Mouse (Mus musculus) 416B (cell line): Measurements from ENCODE around the gene Prr36.

Experiments used
- DNase-seq: peaks from one replicate; pipeline ENCODE4 v3.0.0; 2011; ENCODE audit warnings: low read depth

Prr36 gene

DNA sequence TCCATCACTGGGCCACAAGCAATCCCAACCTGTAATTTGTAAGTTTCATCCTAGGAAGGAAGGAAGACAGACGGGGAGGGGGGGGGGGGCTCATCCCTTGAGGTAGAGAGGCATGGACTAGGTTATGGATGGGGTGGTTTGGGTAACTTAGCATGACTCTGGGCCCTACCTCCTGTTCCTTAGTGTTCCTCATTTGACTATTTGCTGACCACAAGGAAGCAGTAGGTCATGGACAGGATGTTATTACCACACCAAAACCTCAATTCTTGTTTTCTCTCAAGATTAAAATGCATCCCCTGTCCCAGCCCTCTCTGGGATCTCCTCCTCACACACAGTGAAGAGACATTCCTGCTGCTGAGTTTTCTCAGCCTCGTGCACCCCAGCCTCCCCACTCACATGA, 15.9 kb downstream of the Prr36 start:
- DNase-seq = peak; percentile 79

DNA sequence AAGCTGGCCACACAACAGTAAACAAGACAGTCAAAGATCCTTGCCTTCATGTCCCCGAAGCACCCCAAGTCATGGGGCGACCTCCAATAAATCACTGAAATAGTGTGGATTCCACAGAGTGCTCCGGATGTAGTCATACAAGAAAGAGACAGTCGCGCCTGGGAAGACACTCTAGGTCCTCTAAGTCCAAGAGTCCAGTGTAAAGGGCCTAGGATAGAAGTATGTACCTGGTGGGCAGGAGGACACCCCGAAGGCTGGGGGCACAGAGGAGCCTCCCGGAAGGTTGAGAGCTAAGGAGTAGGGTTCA, 23.7 kb downstream of the Prr36 start:
- no peak for DNase-seq

DNA sequence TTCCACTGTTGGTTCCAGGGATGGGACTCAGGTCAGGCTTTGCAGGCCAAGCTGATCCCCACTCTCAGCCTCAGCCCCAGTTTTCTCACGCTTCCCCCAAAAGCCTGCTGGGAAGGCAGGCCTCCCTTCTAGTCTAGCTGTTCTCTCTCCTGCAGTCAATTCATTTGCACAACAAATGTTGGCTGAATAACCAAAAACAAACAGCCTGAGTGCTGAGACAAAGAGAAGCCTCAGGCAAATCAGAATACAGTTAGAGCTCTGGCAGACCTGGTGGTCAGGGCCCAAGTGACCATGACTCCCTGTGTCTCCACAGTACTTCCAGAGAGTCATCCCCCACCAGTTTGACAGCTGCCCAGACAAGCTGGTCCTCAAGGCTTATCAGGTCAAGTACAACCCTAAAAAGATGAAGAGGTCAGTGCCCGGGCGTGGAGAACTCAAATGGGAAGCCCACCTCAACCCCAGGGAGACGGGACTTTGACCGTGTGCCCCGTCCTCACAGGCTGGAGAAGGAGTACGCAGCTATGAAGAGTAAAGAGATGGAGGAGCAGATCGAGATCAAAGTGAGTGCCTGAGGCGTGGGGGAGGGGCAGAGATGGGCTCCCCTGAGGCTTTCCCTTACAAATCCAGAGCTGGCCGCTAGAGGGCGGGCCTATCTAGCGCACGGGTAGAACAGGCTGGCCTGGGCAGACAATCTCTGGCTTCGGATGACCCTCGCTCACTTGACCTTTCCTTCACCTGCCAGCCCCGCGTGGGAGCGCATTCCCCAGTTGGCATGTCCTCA, 24.3 kb downstream of the Prr36 start:
- peak; percentile 63 for DNase-seq

DNA sequence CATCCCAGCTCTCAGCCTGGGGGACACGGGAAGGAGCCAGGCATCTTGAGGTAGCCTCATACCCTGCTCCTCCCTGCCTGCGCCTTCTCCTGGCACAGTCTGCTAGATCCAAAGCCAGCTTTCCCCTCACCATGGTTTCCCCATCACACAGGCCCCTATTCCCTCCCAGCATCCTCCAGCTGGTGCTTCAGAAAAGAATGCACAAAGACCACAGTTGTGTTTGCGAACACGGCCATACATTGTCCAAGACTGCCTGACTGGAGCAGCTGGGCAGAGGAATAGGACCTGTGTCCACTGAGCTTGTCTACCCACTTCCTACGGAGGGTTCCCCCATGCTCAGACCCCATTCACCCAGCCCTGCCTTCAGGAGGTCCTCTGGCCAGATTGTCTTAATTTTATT, 25.0 kb downstream of the Prr36 start:
- no peak for DNase-seq

DNA sequence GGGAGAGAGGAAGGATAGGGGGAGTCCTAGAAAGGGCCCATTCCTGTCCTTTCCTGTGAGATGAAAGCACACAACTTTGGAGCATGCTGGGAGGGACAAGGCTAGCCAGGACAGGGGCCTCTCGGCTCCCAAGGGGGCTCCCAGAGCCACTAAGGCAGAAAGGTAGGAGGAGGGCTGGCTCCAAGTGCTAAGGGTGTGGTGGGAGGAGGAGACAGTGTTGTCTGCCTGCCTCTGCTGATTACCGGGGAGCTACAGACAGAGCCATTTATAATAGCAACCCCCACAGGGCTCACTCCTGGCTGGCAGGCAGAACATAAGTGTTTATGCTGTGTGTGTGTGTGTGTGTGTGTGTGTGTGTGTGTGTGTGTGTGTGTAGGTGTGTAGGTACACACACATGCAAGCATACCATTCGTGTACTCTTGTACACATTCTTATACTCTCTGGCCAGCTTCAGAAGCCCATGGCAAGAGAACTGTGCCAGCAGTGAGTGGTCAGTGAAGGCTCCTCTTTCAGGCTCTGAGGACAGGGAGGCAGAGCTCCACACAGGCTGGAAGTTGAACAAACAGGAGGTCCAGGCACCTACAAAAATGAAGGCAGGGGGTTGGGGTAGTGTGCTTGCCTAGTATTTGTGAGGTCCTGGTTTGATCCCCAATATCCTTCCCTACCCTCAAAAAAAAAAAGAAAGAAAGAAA, 28.1 kb downstream of the Prr36 start:
- DNase-seq = no peak

- no peak for DNase-seq
Observed at GRCm38 (mm10) chr8:4188605-4189004, 28.7 kb downstream of the Prr36 start.

DNA sequence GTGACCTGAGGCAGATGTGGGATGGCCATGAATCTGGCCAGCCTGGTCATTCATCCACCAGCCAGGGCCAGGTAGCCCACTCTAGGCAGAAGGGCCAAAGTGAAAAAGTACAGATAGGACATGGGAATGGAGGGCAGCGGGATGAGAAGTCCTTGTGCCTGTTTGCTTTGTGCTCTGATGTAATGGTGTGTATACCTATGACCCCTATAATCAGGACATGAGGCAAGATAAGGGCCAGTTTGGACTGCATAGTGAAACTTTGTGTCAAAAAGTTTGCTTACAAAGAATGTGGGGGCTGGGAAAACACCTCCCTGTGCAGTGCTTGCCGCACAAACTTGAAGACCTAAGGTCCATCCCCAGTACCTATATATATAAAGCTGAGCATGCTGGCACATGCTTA, 31.1 kb downstream of the Prr36 start:
- no peak for DNase-seq

- no peak for DNase-seq
Observed at GRCm38 (mm10) chr8:4183409-4183808, 33.9 kb downstream of the Prr36 start.

DNA sequence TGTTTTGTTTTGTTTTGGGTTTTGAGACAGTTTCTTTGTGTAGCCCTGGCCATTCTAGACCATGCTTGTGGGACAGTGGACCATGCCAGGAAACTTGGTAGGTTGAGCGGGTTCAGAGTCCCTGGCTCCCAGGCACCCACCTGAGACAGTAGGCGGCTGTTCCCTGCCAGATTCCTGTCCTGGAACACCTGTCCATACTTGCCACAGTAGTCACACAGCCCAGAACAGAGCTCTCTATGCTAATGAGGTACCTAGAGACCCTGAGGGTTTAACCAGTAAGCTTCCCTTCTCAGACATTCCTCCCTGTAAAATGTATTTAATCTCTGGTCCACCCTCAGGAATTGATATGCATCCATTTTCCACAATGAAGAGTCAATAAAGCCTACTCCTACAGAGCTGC, 43.2 kb downstream of the Prr36 start:
- no peak for DNase-seq

DNA sequence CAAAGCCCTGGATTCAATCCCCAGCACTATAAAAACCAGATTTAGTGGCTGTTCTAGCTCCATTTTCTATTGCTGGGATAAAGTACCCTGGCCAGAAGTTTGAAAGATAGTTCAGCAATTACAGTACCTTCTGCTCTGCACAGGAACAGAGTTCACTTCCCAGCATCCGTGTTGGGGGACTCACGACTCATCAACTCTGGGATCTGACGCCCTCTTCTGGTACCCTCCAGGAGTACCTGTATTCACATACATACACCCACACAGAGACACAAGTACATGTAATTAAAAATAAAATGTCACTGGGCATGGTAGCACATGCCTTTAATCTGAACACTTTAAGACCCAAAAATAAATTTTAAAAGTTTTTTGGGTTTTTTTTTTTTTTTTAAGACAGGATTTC, 44.8 kb downstream of the Prr36 start:
- DNase-seq = no peak

GRCm38 (mm10) chr8:4167918-4168317, 49.3 kb downstream of the Prr36 start:
- DNase-seq = no peak

GRCm38 (mm10) chr8:4166881-4167525, 50.3 kb downstream of the Prr36 start:
- DNase-seq = no peak

DNA sequence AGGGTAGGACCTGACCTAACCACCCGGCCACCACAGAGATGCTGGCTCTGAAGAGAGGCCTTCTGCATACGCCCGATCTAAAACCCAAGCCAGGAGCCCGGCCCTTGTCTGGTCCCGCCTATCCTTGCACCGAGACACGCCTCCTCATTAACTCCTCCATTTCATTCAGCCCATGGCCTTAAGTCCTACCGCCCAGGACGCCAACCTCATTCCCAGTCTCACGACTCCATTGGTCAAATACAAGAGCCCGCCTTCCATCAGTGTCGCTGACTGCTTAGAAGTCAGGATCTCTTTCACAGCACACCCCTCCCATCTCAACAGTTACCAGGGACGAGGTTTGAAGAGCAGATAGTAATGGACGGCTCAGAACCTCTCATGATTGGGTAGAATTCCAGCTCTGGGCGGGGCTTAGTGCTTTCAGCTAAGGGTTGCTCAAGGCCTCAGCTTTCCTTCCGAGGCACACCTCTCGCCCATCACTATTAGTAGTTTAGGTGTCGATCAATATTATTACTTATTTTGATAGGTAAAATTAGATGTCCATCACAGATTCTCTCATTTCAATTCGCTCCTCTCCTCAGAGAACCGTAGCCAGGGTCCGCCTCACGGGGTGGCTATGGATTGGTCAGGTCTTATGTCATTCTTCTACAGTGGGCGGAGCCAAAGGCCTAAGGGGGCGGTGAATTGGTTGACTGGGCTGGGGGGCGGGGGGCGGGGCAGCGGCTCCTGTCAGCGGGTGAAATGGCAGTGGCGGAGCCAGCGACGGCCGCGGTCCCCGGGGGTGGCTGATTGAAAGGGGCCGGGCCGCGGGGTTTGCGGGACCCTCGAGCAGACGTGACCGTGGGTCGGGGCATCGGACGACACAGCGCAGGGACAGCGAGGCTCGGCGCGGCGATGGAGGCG, 51.2 kb downstream of the Prr36 start, which contains the start of gene Evi5l:
TSS of gene Evi5l (plus strand) at position 716 of the 900 bp plus-strand sequence.
- DNase-seq = peak; percentile 100

DNA sequence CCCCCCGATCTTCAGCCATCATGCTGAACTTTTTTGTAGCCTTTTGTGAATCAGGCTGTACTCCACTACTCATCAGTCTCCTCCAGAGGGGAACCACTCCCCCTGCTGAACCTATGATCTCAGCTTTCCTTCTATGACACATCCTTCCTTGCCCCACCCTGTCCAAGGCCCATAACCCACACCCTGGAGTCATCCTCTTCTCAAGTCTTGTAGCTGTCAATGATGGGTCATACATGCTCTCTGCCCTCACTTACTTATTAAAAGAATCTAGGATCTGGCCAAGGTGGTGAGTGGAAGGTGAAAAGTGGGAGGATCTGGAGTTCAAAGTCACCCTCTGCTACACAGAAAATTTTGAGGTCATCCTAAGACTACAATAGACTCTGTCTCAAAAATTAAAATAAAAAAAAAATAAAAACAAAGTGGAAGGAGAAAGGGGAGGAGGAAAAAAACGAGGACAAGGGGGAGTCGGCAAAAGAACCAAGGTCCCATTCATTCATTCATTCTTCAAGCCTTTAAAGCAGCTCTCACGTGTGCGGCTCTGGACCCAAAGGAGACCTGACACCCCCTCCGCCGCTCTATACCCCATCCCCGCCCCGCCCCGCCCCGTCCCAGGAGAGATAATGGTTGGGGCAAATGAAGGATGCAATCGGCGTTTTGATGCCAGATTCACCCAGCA, 51.9 kb downstream of the Prr36 start:
- DNase-seq = peak; percentile 87

DNA sequence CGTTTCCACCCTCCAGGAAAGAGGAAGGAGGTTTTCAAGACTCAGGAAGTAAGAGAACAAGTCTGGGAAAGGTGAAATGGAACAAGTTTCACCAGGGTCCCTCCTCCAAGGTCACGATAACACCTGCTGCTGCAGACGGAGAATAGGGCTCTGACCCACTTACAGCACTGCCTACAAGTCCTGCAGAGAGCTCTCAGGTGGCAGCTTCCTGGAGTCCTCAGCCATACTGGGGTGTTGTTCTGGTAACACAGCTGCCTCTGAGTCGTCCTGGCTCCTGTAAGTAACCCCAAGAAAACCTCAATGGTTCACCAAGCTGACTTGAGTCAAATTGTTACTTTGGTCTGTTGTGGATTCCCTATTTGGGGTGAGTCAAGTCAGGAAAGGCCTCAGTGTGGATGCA, 54.5 kb downstream of the Prr36 start:
- no peak for DNase-seq
